7 mouse cellular contexts compared by ENCODE assay signal in genomic region chr12:108835840-108836409, GRCm38 (mm10). TPM values are rescaled to one million over a fixed set of nuclear protein-coding genes. Genes with fewer than 3 reads are reported as not detected.
DNase-seq lines count a peak whose midpoint lies in the region; ATAC-seq and TF ChIP-seq lines count a peak whose summit lies in the region.

Slc25a29 (minus strand) TSS chr12:108835883.
Slc25a47 (plus strand) TSS chr12:108836046.

- no peak for TF ChIP-seq POLR2A in kidney, adult 2 months (IDR thresholded peaks at IDR 0.05; ENCODE audit: low read depth, low read length)
- TF ChIP-seq POLR2A in spleen, adult 2 months (IDR thresholded peaks at IDR 0.05; ENCODE audit: low read depth, low read length) = no peak

- peak within 1 kb of the TSS; percentile 86 for H3K27ac ChIP-seq in embryonic facial prominence, embryonic 12.5 days
- peak within 1 kb of the TSS; percentile 84 for H3K27ac ChIP-seq in kidney, adult 2 months (ENCODE audit: insufficient read depth, low read depth, low read length)
- peak within 1 kb of the TSS; percentile 89 for H3K27ac ChIP-seq in limb, embryonic 12.5 days
- peak within 1 kb of the TSS; percentile 77 for H3K27ac ChIP-seq in midbrain, embryonic 15.5 days
- peak within 1 kb of the TSS; percentile 6; the same call in 1 of the 2 replicates for H3K27ac ChIP-seq in spleen, adult 2 months (ENCODE audit: insufficient read depth, low read length)

- DNase-seq in adrenal gland, postnatal 25 days = peak; percentile 97
- peak; percentile 97 to 98 for DNase-seq in heart, adult 18-20 months
- peak; percentile 98 for DNase-seq in kidney, adult 2 months
- peak; percentile 72 to 96 for DNase-seq in spleen, adult 2 months (ENCODE audit: low read depth in 1 of 2, low spot score in 2 of 2)

- TF ChIP-seq CTCF in kidney, adult 2 months (conservative IDR thresholded peaks at IDR 0.05; ENCODE audit: insufficient read depth, insufficient read length, low read depth, low read length) = no peak
- no peak for TF ChIP-seq CTCF in spleen, adult 2 months (IDR thresholded peaks at IDR 0.05; ENCODE audit: extremely low read depth, insufficient read depth, insufficient read length, insufficient replicate concordance)

- peaks cover 34% of the 10 kb centered on the region for H3K4me1 ChIP-seq in embryonic facial prominence, embryonic 12.5 days
- peaks cover 21% of the 10 kb centered on the region for H3K4me1 ChIP-seq in kidney, adult 2 months (ENCODE audit: control insufficient read depth, insufficient read depth, low read length)
- peaks cover 39% of the 10 kb centered on the region for H3K4me1 ChIP-seq in limb, embryonic 12.5 days (replicated peaks)
- H3K4me1 ChIP-seq in midbrain, embryonic 15.5 days = peaks cover 52% of the 10 kb centered on the region
- peaks cover 3% of the 10 kb centered on the region; the same call in 1 of the 2 replicates for H3K4me1 ChIP-seq in spleen, adult 2 months (ENCODE audit: control insufficient read depth, insufficient read depth, insufficient read length)

- no peaks in the 10 kb centered on the region for H3K9me3 ChIP-seq in embryonic facial prominence, embryonic 12.5 days
- H3K9me3 ChIP-seq in limb, embryonic 12.5 days = no peaks in the 10 kb centered on the region
- H3K9me3 ChIP-seq in midbrain, embryonic 15.5 days = no peaks in the 10 kb centered on the region

- H3K9ac ChIP-seq in embryonic facial prominence, embryonic 12.5 days = peak within 1 kb of the TSS; percentile 85
- peak within 1 kb of the TSS; percentile 85 for H3K9ac ChIP-seq in limb, embryonic 12.5 days (replicated peaks)
- peak within 1 kb of the TSS; percentile 68 for H3K9ac ChIP-seq in midbrain, embryonic 15.5 days

- WGBS in embryonic facial prominence, embryonic 12.5 days = under 1% methylated on average over 45 of the region's 53 CpGs
- WGBS in kidney, adult 2 months = under 1% methylated on average over 53 of the region's 53 CpGs
- under 1% methylated on average over 52 of the region's 53 CpGs for WGBS in limb, embryonic 12.5 days
- WGBS in midbrain, embryonic 15.5 days = under 1% methylated on average over 48 of the region's 53 CpGs
- under 1% methylated on average over 50 of the region's 53 CpGs for WGBS in spleen, adult 2 months

- H3K4me2 ChIP-seq in embryonic facial prominence, embryonic 12.5 days (replicated peaks) = peak within 1 kb of the TSS; percentile 96
- H3K4me2 ChIP-seq in limb, embryonic 12.5 days = peak within 1 kb of the TSS; percentile 95
- H3K4me2 ChIP-seq in midbrain, embryonic 15.5 days = peak within 1 kb of the TSS; percentile 79

- peak; percentile 98 for ATAC-seq in embryonic facial prominence, embryonic 12.5 days (ENCODE audit: insufficient number of reproducible peaks, insufficient read depth, low FRiP score, low TSS enrichment)
- ATAC-seq in limb, embryonic 12.5 days (ENCODE audit: insufficient number of reproducible peaks, insufficient read depth, low FRiP score, low TSS enrichment, low read depth) = peak; percentile 98
- ATAC-seq in midbrain, embryonic 15.5 days (replicated peaks) = peak; percentile 99

- peak within 1 kb of the TSS; percentile 71 for H3K4me3 ChIP-seq in embryonic facial prominence, embryonic 12.5 days
- H3K4me3 ChIP-seq in kidney, adult 2 months (ENCODE audit: insufficient read depth, low read depth, low read length) = peak within 1 kb of the TSS; percentile 76
- peak within 1 kb of the TSS; percentile 67 for H3K4me3 ChIP-seq in limb, embryonic 12.5 days (replicated peaks)
- H3K4me3 ChIP-seq in midbrain, embryonic 15.5 days = peak within 1 kb of the TSS; percentile 70
- H3K4me3 ChIP-seq in spleen, adult 2 months (ENCODE audit: extremely low read depth, insufficient read depth, insufficient read length) = peak within 1 kb of the TSS; percentile 85

- H3K27me3 ChIP-seq in embryonic facial prominence, embryonic 12.5 days = no peaks in the 10 kb centered on the region
- H3K27me3 ChIP-seq in kidney, adult 2 months (replicated peaks; ENCODE audit: control insufficient read depth, insufficient read depth, low read length) = no peaks in the 10 kb centered on the region
- no peaks in the 10 kb centered on the region for H3K27me3 ChIP-seq in limb, embryonic 12.5 days
- no peaks in the 10 kb centered on the region for H3K27me3 ChIP-seq in midbrain, embryonic 15.5 days (replicated peaks)
- no peaks in the 10 kb centered on the region for H3K27me3 ChIP-seq in spleen, adult 2 months (ENCODE audit: control insufficient read depth, insufficient read depth, low read length)

- H3K36me3 ChIP-seq in embryonic facial prominence, embryonic 12.5 days = peaks cover 10% of the 10 kb centered on the region
- H3K36me3 ChIP-seq in kidney, adult 2 months (ENCODE audit: control insufficient read depth, insufficient read depth, low read length) = no peaks in the 10 kb centered on the region
- peaks cover 22% of the 10 kb centered on the region for H3K36me3 ChIP-seq in limb, embryonic 12.5 days
- no peaks in the 10 kb centered on the region for H3K36me3 ChIP-seq in midbrain, embryonic 15.5 days (replicated peaks)
- H3K36me3 ChIP-seq in spleen, adult 2 months (ENCODE audit: control insufficient read depth, insufficient read depth, low read length) = no peaks in the 10 kb centered on the region

RNA-seq across cellular contexts. Expression of gene Slc25a29, which starts in this region (rescaled TPM):
- 20.7 and 25.5 TPM in 2 replicates for total RNA-seq in adrenal gland, postnatal 25 days (2021)
- polyA plus RNA-seq in embryonic facial prominence, embryonic 12.5 days (2016; fragmentation: Nextera tagmentation; extraction: Ambion mirVana) = 16.9 and 19.4 TPM in 2 replicates
- 1 to 10 TPM; 8.7 to 9.1 TPM for total RNA-seq in heart, adult 18-20 months (2021)
- polyA plus RNA-seq in kidney, adult 2 months (2012; rRNA removed) = 12.7 and 14.3 TPM in 2 replicates
- polyA plus RNA-seq in limb, embryonic 12.5 days (2016; fragmentation: Nextera tagmentation; extraction: Ambion mirVana) = 11.5 and 15.2 TPM in 2 replicates
- polyA plus RNA-seq in midbrain, embryonic 15.5 days (2015; fragmentation: Nextera tagmentation; extraction: Ambion mirVana) = 22.6 and 24.8 TPM in 2 replicates
- polyA plus RNA-seq in spleen, adult 2 months (2012; rRNA removed) = 5.9 and 9.6 TPM in 2 replicates

RNA-seq across cellular contexts. Expression of gene Slc25a47, which starts in this region (rescaled TPM):
- 16.1 and 21.0 TPM in 2 replicates for total RNA-seq in adrenal gland, postnatal 25 days (2021)
- 16.0 and 16.8 TPM in 2 replicates for polyA plus RNA-seq in embryonic facial prominence, embryonic 12.5 days (2016; fragmentation: Nextera tagmentation; extraction: Ambion mirVana)
- total RNA-seq in heart, adult 18-20 months (2021) = 1 to 10 TPM; 8.1 to 9.1 TPM
- polyA plus RNA-seq in kidney, adult 2 months (2012; rRNA removed) = 7.0 and 9.2 TPM in 2 replicates
- 15.5 and 18.0 TPM in 2 replicates for polyA plus RNA-seq in limb, embryonic 12.5 days (2016; fragmentation: Nextera tagmentation; extraction: Ambion mirVana)
- 8.7 and 10.3 TPM in 2 replicates for polyA plus RNA-seq in midbrain, embryonic 15.5 days (2015; fragmentation: Nextera tagmentation; extraction: Ambion mirVana)
- 3.2 and 5.2 TPM in 2 replicates for polyA plus RNA-seq in spleen, adult 2 months (2012; rRNA removed)

Comparison
In these comparisons a context has a peak if more than half of its experiments do, and no peak if none do; other contexts are left out.
1. Peak in every context shown above with its lines: DNase-seq, ATAC-seq, H3K4me3 ChIP-seq and H3K27ac ChIP-seq.
2. H3K27ac ChIP-seq: peak in every context shown above with its lines; median percentile 89 in limb, embryonic 12.5 days; 86 in embryonic facial prominence, embryonic 12.5 days; 84 in kidney, adult 2 months; 77 in midbrain, embryonic 15.5 days; 6 in spleen, adult 2 months.